Mouse (Mus musculus): ENCODE results near the gene Fat2. TPM values are rescaled to one million over a fixed set of nuclear protein-coding genes. Genes with fewer than 3 reads are reported as not detected.

Gene Fat2
- total RNA-seq (2023), result 10 to 100 TPM in 1 of 2 experiments, 1 to 10 TPM in 1; 7.3 to 11.1 TPM

GRCm38 (mm10) chr11:55336101-55336891, at the start of gene Fat2:
TSS of gene Fat2 (minus strand) at chr11:55336564.

GRCm38 (mm10) chr11:55204159-55204596, 132.2 kb downstream of the Fat2 start, which contains the start of gene Slc36a1:
TSS of gene Slc36a1 (plus strand) at chr11:55204350.

Other genes with a start within 250 kb of the Fat2 start
- gene Gm2a, start 238.4 kb downstream of the Fat2 start, total RNA-seq (2023), result 100 to 1,000 TPM; 534 to 545 TPM
- under 1 TPM in 1 of 2 experiments, not detected in 1; 0.68 TPM for gene Slc36a3, start 184.9 kb downstream of the Fat2 start, total RNA-seq (2023)
- under 1 TPM; 0.52 to 0.58 TPM for gene Slc36a2, start 151.5 kb downstream of the Fat2 start, total RNA-seq (2023)
- 10 to 100 TPM; 49.8 to 50.3 TPM for gene Slc36a1, start 132.2 kb downstream of the Fat2 start, total RNA-seq (2023)
- gene Sparc, start 86.6 kb upstream of the Fat2 start, total RNA-seq (2023), result 1 to 10 TPM; 3.7 to 4.1 TPM
- gene Atox1, start 124.7 kb upstream of the Fat2 start, total RNA-seq (2023), result 100 to 1,000 TPM; 378 to 402 TPM
- 10 to 100 TPM; 51.5 to 67.0 TPM for gene G3bp1, start 133.1 kb upstream of the Fat2 start, total RNA-seq (2023)